Mouse (Mus musculus) neural tube, embryonic 11.5 days (tissue): ENCODE results near the gene Styk1. TPM values are rescaled to one million over a fixed set of nuclear protein-coding genes. Genes with fewer than 3 reads are reported as not detected.

Source experiments
- ATAC-seq: fragments of 200-750 bp; cut with Nextera tagmentation; 2 replicates; pipeline ENCODE4 v1.8.0; 2017; ENCODE audit warnings: moderate number of reproducible peaks, mild to moderate bottlenecking, moderate TSS enrichment, moderate library complexity; ENCODE audit not compliant: insufficient read depth, low FRiP score, low TSS enrichment
- DNase-seq: peaks from one replicate; pipeline ENCODE4 v3.0.0-alpha.2; 2015; ENCODE audit warnings: low spot score
- H3K27ac ChIP-seq: fragments of 300-500 bp; sonication (generic); 2 replicates; pipeline ENCODE4 v1.5.1; 2014; ENCODE audit warnings: low read depth, mild to moderate bottlenecking, low read length
- H3K27me3 ChIP-seq: fragments of 300-500 bp; sonication (generic); 2 replicates; pipeline ENCODE4 v1.6.1; 2014; ENCODE audit warnings: mild to moderate bottlenecking, low read length, mixed read lengths; ENCODE audit not compliant: control insufficient read depth, insufficient read depth
- H3K36me3 ChIP-seq: fragments of 300-500 bp; sonication (generic); 2 replicates; pipeline ENCODE4 v1.6.1; 2014; ENCODE audit warnings: mild to moderate bottlenecking, low read length, moderate library complexity, mixed read lengths; ENCODE audit not compliant: control insufficient read depth, insufficient read depth
- H3K4me1 ChIP-seq: fragments of 300-500 bp; sonication (generic); 2 replicates; pipeline ENCODE4 v1.6.1; 2014; ENCODE audit warnings: low read length, mixed read lengths; ENCODE audit not compliant: control insufficient read depth, insufficient read depth
- H3K4me2 ChIP-seq: fragments of 300-500 bp; sonication (generic); 2 replicates; pipeline ENCODE4 v1.6.1; 2014; ENCODE audit warnings: low read depth, mild to moderate bottlenecking, moderate library complexity
- H3K4me3 ChIP-seq: fragments of 300-500 bp; sonication (generic); 2 replicates; pipeline ENCODE4 v1.5.1; 2014; ENCODE audit warnings: low read depth, low read length
- H3K9ac ChIP-seq: fragments of 300-500 bp; sonication (generic); 2 replicates; pipeline ENCODE4 v1.6.1; 2014; ENCODE audit warnings: mild to moderate bottlenecking, low read length
- H3K9me3 ChIP-seq: fragments of 300-500 bp; sonication (generic); 2 replicates; pipeline ENCODE4 v1.6.1; 2016; ENCODE audit warnings: low read length; ENCODE audit not compliant: control insufficient read depth
- whole genome bisulfite sequencing: fragments of 180-500 bp; shearing (Covaris S2); extraction: QIAGEN DNeasy Blood & Tissue Kit; methylation state at CpG from one replicate; pipeline ENCODE4 v1.1.7; 2014; 5-methylcytosine and 5-hydroxymethylcytosine counted together
- polyA plus RNA-seq: library from polyadenylated mRNA; unstranded; fragments of >200 nt; fragmentation: Nextera tagmentation; extraction: Ambion mirVana; gene quantifications from 2 replicates; pipeline ENCODE4 v1.2.1, GENCODE M21; 2014

Gene Styk1
- polyA plus RNA-seq, 1 experiment from 2014 or later: 2.1 TPM

DNA sequence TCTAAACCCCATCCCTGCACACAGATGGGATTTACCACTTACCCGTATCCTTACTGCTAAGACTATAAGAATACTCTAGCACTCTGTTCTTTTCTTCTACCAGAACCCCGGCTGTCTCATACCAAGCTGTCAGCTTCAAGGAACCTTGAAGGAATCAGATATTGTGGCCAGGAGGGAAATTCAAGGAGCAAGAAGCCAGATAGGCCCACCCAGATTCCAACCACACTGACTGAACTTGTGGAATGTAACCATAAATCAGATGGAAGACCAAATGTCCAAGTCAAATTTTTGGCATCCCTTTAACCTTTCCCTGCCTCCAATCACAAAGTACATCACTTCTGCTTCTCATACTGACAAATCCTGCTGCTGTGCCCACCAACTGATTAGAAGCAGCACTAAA, 6.4 kb downstream of the Styk1 start:
- H3K27me3 ChIP-seq: no peaks in the 10 kb centered on the region
- no peak for DNase-seq
- no peak overlapping the region for H3K4me2 ChIP-seq
- no peaks in the 10 kb centered on the region for H3K4me1 ChIP-seq
- H3K9me3 ChIP-seq: no peaks in the 10 kb centered on the region
- no peaks in the 10 kb centered on the region for H3K36me3 ChIP-seq
- H3K4me3 ChIP-seq: no peak overlapping the region
- no peak overlapping the region for H3K27ac ChIP-seq
- 85% methylated on average over 2 of the region's 2 CpGs for WGBS
- no peak overlapping the region for H3K9ac ChIP-seq
- ATAC-seq: no peak

- H3K36me3 ChIP-seq: no peaks in the 10 kb centered on the region
- H3K9ac ChIP-seq: no peak overlapping the region
- no peak overlapping the region for H3K4me3 ChIP-seq
- no peak for DNase-seq
- no peaks in the 10 kb centered on the region for H3K27me3 ChIP-seq
- H3K9me3 ChIP-seq: no peaks in the 10 kb centered on the region
- H3K4me2 ChIP-seq: no peak overlapping the region
- H3K27ac ChIP-seq: no peak overlapping the region
- H3K4me1 ChIP-seq: no peaks in the 10 kb centered on the region
- 87% methylated on average over 7 of the region's 7 CpGs for WGBS
- no peak for ATAC-seq
Measured at GRCm38 (mm10) chr6:131344346-131344745, 9.1 kb downstream of the Styk1 start.

GRCm38 (mm10) chr6:131340082-131340481, 13.3 kb downstream of the Styk1 start:
- H3K27me3 ChIP-seq: no peaks in the 10 kb centered on the region
- H3K4me1 ChIP-seq: no peaks in the 10 kb centered on the region
- no peak for DNase-seq
- no peak overlapping the region for H3K4me3 ChIP-seq
- H3K9me3 ChIP-seq: no peaks in the 10 kb centered on the region
- no peaks in the 10 kb centered on the region for H3K36me3 ChIP-seq
- no peak for ATAC-seq
- H3K27ac ChIP-seq: no peak overlapping the region
- no peak overlapping the region for H3K9ac ChIP-seq
- 78% methylated on average over 3 of the region's 3 CpGs for WGBS
- no peak overlapping the region for H3K4me2 ChIP-seq

DNA sequence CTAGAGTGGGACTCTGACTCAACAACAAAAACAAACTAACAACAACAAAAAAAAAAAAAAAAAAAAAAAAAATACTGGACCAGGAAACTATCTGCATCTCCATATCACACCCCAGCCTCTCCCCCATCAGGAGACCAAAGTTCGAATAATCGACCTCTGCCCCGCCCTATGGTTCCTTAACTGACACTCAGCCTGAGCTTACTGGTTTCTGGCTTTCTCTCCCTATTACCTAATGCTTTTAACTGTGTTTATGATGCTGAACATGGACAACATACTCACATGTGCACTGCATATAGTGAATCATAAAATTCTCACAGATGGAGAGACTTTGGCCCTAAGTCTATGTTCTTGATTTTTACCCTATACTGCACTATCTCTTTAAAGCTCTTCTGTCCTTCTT, 14.1 kb downstream of the Styk1 start:
- Histone ChIP-seq H3K4me3 (no peak overlapping the region), H3K27ac (no peak overlapping the region), H3K9me3 (no peaks in the 10 kb centered on the region), H3K36me3 (no peaks in the 10 kb centered on the region), H3K27me3 (no peaks in the 10 kb centered on the region), H3K4me2 (no peak overlapping the region), H3K9ac (no peak overlapping the region), H3K4me1 (no peaks in the 10 kb centered on the region)
- ATAC-seq (no peak), DNase-seq (no peak)
- WGBS: 83% methylated on average over 3 of the region's 3 CpGs

DNA sequence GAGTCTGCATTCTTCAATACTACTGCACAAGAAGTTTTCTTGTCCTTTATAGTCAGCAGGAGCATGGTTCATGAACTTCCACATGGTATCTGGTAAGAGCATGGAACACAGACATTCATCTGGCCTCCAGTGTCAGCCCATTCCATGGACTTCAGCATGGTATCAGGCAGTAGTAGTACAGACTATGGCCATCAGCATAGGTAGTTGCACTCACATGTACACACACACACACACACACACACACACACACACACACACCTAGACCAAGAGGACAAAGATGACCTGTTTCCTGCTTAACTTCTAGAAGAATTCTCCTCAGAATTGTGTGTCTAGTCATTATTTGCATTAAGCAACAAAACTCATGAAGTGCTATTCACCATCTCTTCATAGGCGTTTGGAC, 14.6 kb downstream of the Styk1 start:
- Histone ChIP-seq H3K9me3 (no peaks in the 10 kb centered on the region), H3K4me1 (no peaks in the 10 kb centered on the region), H3K9ac (no peak overlapping the region), H3K27me3 (no peaks in the 10 kb centered on the region), H3K4me3 (no peak overlapping the region), H3K36me3 (no peaks in the 10 kb centered on the region), H3K4me2 (no peak overlapping the region), H3K27ac (no peak overlapping the region)
- 100% methylated on average over 1 of the region's 1 CpGs for WGBS
- DNase-seq: no peak
- ATAC-seq: no peak

- Histone ChIP-seq H3K36me3 (no peaks in the 10 kb centered on the region), H3K27ac (no peak overlapping the region), H3K4me2 (no peak overlapping the region), H3K27me3 (no peaks in the 10 kb centered on the region), H3K4me1 (no peaks in the 10 kb centered on the region), H3K9ac (no peak overlapping the region), H3K4me3 (no peak overlapping the region), H3K9me3 (no peaks in the 10 kb centered on the region)
- no peak for ATAC-seq
- 81% methylated on average over 2 of the region's 2 CpGs for WGBS
- no peak for DNase-seq
Measured at GRCm38 (mm10) chr6:131327076-131327475, 26.3 kb downstream of the Styk1 start.

- Histone ChIP-seq H3K36me3 (no peaks in the 10 kb centered on the region), H3K27me3 (no peaks in the 10 kb centered on the region), H3K4me3 (no peak overlapping the region), H3K4me1 (no peaks in the 10 kb centered on the region), H3K27ac (no peak overlapping the region), H3K9me3 (no peaks in the 10 kb centered on the region), H3K4me2 (no peak overlapping the region), H3K9ac (no peak overlapping the region)
- 77% methylated on average over 3 of the region's 3 CpGs for WGBS
- DNase-seq (no peak), ATAC-seq (no peak)
Measured at GRCm38 (mm10) chr6:131321854-131322639, 31.4 kb downstream of the Styk1 start.

DNA sequence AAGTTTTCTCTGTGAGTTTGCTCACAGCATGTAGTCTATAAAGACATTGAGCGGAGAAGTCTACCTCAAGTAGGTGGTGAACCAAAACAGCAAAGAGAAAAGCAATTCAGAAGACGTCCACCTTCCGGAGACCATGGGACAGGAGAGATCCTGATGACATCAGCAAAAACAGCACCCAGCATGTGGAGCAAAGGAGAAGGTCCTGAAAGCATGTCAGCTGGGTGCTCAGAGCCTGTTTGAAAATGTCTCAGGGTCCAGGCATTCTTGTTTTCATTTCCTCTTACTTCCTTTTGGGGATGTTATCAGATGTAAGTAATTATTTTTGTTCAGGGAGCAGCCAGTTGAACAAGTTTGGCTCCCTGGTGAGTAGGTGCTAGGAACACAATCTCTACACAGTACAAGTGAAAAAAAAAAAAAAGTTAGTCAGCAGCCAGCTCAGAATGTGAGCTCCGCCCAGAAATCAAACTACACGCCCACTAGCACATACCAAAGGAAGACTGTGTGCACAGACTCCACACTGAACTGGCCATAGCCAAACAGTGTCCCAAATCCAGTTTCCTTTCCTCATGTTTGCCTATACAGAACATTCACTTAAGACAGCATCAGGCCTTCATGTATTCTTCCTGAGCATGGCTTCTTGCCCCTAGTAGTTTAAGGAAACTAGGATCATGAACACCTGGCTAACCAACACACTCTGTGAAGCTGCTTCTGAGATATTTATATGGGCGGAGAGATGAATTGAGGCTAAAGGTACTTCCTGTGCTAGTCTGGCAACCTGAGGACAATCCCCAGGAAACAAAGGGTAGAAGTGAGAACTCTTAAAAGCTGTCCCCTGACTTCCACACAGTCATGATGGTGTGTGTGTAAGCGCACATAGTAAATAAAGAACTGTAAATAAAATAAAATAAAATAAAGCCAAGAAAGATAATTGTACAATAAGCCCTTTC, 37.0 kb downstream of the Styk1 start:
- Histone ChIP-seq H3K4me2 (no peak overlapping the region), H3K27ac (no peak overlapping the region), H3K9ac (no peak overlapping the region), H3K4me1 (no peaks in the 10 kb centered on the region), H3K27me3 (no peaks in the 10 kb centered on the region), H3K4me3 (no peak overlapping the region), H3K36me3 (no peaks in the 10 kb centered on the region), H3K9me3 (no peaks in the 10 kb centered on the region)
- DNase-seq (no peak), ATAC-seq (no peak)
- 90% methylated on average over 7 of the region's 7 CpGs for WGBS
